Mouse (Mus musculus) erythroblast, embryonic 14.5 days (primary cell): ENCODE measurements around the gene Rab11fip3.

Experiments
- GATA1 ChIP-seq: IDR thresholded peaks from 2 replicates; pipeline ENCODE4 v1.6.1; 2012; ENCODE audit warnings: low read length, inconsistent platforms, mixed read lengths
- TAL1 ChIP-seq: IDR thresholded peaks from 3 replicates; pipeline ENCODE4 v1.6.1; 2012; ENCODE audit warnings: low read length, inconsistent platforms, mixed read lengths

GRCm38 (mm10) chr17:25967652-25968051 is 101.7 kb downstream of the Rab11fip3 start:
- TF ChIP-seq GATA1 (no peak), TAL1 (no peak)
